Mouse (Mus musculus) frontal cortex, postnatal 25 days (tissue): ENCODE results near the gene Mup6.
A peak's percentile ranks its signal among the peaks of the same experiment; 100 is the strongest.
"Not testable (repeated sequence)": the region's sequence is repeated elsewhere in the genome, so short reads cannot be mapped to it uniquely, and the experiment has no call there.

Experiments used
- DNase-seq, 2 experiments: peaks; one replicate each; pipeline ENCODE4 v3.0.0; 2022; ENCODE audit warnings: low spot score in 2 of 2

The Mup6 gene

DNA sequence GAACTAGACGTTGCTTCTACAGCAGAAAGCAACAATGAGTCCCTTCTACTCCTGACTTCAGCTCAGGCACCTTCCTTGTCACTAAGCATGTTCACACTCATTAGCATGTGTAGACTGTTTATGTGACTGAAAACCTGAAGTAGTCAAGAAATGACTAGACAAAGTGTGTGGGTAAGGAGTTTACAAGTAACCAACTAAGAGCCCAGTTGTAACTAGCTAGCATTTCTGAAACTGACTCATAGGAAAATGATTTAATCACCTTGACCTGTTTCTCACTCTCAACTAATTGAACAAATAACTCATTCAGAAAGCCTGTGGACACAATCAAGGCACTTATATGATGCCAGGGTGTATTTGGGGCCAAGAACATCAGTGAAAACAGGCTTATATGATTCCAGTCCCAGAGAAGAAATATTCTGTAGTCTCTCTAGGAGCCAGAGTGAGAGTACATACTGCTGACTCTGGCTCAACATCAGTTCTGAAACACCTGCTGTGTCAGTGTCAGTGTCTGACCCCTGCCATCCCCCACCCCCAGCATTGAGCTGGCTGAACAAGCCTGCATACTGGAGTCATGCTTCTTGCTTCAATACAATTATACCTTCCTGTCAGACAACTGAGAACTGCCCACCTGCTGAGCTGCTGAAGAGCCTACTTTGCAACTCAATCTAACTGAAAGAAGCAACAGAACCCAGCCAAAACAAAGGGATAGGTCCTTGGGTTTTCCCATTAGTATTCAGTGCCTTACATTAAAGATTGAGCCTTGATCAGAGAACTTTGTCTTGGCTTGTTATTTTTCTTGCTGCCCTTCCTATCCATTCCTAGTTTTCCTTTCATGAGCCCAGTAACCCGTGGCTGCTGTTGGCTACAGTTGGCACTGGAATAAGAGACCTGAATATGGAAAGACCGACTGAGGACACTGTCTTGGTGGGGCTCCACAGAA is at the start of gene Mup6:
Gene Mup6, plus strand, starts transcription at position 890 of the 940 bp plus-strand sequence.
- DNase-seq, result no peak

DNA sequence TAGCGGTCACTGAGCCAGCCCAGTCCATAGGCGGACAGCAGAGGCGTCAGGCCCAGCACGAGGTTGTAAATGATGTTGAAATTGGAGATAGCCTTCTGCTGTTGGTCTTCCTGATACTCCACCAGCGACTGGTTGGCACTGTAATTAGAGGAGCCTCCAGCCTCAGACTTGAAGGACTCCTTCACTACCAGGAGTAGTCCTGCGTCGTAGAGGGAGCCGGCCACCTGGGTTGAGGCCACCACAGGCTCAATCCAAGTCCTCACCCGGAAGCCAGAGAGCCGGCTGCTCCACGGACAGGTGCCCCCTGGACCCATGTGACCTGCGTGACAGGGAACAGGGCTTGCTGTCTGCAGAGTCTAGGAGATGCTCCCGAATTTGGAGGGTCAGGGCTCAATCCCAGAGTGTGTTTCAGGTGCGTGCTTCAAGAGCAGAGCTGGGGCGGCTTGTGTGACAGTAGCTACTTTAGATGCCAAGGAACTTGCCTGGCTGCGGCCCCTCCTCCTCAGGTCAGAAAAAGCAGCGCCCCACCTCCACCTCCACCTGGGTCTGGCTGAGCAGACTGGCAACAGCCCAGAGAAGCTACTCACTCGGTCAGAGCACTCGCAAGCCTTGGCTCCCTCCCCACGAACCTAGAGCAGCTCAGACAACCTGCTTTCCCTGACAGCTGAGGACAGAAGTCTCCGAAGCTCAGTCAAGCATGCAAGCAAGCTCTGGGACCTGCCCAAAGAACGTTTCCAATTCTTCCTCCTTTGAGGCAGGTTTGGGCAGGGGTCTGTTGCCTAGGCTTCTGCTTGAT is 49.3 kb upstream of the Mup6 start, which contains the start of gene Slc46a2:
Gene Slc46a2, minus strand, starts transcription at position 449 of the 796 bp plus-strand sequence.
- DNase-seq, result no peak

DNA sequence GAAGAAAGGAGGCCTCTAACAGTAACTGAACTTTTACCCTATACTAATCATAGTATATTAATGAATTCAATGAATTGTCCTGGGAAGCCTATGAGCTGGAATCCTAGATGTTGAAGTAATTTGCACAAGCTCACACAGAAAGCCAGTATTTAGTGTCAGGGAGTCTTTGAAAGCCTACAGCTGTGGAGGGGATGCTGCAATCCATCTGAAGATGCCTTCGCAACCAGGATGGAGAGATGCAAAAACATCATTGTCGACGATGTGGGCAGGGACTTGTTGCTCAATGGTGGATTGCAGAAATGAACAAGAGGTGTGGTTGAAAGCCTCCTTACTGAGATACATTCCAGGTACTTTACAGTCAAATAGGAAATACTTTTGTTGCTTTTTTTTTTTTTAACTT is 46.1 kb upstream of the Mup6 start:
- no peak for DNase-seq

DNA sequence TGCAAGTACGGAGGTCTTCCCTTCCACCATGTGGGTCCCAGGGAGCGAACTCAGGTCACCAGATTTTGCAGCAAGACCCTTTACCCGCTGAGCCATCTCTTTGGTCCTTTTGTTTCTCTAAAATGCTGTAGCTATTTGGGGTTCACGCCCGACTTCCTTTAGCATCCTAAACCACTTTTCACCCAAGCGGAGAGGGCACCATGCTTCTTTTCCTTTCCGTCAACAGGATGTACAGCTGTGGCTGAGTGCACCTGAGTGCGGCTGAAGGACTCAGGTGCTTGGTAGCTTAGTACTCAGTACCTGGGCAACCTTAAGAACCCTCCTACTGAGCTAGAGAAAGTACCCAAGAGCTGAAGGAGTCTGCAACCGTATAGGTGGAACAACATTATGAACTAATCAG is 39.0 kb upstream of the Mup6 start:
- DNase-seq, result no peak

DNA sequence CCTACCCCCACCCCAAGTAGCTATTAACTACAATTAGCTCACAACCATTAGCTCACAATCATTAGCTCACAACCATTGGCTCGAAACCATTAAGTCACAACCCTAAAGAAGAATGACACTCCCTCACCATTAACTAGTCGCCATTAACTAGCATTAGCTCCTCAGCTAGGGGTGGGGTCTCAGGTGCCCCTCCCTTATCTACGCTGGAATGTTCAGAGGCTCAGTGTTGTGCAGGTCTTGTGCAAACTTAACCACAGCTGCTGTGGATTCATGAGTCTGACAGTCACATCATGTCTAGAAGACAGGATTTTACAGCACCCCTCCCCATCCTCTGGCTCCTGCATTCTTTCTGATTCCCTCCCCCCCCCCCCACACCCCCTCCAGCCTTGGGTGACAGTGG is 36.4 kb upstream of the Mup6 start:
- no peak for DNase-seq

DNA sequence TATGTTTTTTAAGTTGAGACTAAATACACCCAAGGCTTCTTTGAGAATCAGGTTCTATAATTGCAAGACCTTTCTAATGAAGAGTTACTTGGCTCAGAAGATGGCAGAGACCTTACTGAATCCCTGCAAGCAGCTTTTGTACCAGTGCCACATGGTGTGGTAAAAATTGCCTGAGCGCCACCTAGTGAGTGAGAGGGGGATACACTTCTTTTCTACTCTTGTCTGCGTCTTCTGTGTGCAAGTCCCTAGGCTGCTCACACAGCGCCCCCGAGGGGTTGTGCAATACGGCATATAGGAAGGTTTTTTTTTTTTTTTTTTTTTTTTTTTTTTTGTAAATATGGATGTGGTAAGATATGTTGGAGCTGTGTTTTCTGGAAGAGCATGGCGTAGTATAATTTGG is 35.7 kb upstream of the Mup6 start:
- peak; percentile 23 to 41 for DNase-seq

DNA sequence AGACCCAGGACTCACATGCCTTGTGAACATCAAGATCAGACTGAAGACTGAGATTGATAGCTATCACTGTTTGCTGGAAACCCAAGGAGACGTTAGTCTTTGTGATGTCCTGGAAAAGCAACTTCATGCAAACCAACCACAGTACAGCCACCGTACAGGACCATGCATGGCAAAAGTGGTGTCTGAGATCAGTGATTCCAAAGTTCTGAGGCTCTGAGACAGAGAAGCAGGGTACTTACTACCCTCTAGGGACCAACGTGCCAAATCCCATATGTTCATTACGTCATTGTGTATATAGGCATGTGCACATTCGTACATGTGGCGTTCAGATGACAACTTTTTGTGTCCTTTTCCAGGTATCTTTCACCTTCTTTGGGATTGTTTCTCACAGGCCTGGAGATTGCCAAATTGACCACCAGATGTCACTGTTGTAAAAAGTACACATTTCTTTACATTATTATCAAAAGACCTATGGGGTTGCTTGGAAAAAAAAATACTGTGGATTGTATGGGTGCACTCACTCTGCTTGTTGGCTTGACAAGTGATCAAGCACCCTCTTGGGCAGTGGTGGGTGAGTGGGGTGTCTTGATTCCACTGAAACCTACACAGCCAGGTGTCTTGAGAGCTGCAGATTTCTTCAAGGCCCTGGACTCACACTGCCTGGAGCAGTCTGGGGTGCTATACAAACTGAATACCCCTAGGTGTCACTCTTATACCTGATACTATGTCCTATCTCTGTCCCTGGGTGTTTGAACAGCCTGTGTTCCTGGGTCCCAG is 31.4 kb upstream of the Mup6 start:
- DNase-seq, result no peak

DNA sequence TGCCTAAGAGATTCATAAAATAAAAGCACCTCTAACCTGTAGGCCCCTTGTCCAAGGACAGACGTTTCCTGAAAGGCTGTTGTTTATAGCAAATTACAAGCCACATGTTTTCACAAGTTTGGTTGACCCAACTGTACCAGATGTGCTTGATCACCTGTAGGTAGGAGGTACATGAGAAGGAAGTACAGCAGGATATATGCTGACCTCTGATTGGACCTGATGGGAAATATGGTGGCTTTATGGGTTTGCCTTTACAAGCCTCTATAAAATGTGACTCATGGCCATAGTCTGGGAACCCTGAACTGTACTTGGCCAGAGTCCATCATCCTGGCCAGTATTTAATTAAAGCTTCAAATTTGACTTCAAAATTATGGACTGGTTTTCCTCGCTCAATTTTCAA is 26.6 kb upstream of the Mup6 start:
- no peak for DNase-seq

DNA sequence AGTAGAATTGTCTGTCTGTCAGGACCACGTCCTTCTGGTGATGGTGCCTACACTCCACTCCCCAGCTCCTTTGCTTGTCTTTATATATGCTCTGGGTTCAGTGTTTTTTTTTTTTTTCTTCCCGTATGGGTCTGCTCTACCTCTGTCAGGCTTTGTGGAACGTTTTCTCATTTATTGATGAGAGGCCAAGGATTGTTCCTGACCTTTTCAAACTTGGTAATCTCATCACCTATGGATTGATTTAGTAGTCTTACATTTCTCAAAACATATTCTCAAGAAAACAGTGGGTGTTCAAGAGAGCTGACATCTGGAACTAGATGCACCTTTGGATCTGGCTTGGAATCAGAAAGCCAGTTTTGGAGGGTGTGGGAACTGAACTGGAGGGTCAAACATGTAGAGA is 3.5 kb upstream of the Mup6 start, which contains the start of gene Mup4:
Gene Mup4, minus strand, starts transcription at position 101 of the 400 bp plus-strand sequence.
- no peak for DNase-seq

DNA sequence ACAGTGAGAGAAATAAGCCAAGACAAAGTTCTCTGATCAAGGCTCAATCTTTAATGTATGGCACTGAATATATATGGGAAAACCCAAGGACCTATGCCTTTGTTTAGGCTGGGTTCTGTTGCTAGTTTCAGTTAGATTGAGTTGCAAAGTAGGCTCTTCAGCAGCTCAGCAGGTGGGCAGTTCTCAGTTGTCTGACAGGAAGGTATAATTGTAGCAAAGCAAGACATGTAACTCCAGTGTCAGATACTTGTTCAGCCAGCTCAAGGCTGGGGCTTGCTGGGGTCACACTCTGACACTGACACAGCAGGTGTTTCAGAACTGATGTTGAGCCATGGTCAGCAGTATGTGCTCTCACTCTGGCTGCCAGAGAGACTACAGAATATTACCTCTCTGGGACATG is 33.8 kb downstream of the Mup6 start:
- DNase-seq, result not testable (repeated sequence)

DNA sequence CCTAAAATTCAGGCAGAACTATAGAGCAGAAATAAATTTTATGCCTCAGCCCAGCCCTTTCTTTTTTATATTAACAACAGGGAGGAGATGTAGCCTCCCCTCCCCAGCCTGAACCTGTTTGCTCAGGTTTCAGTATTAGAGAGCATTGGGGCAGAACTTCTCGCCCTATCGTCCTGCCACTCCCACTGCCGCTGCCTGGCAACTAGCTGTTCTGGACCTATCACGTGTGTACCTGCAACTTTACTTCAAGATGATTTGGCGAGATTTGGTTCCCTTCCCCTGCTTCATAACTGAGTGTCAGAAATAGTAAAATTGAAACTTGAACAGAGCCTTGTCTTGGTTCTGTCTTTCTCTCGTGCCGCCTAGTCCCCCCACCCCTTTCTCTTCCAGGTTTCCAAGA is 56.0 kb downstream of the Mup6 start:
- not testable (repeated sequence) for DNase-seq

DNA sequence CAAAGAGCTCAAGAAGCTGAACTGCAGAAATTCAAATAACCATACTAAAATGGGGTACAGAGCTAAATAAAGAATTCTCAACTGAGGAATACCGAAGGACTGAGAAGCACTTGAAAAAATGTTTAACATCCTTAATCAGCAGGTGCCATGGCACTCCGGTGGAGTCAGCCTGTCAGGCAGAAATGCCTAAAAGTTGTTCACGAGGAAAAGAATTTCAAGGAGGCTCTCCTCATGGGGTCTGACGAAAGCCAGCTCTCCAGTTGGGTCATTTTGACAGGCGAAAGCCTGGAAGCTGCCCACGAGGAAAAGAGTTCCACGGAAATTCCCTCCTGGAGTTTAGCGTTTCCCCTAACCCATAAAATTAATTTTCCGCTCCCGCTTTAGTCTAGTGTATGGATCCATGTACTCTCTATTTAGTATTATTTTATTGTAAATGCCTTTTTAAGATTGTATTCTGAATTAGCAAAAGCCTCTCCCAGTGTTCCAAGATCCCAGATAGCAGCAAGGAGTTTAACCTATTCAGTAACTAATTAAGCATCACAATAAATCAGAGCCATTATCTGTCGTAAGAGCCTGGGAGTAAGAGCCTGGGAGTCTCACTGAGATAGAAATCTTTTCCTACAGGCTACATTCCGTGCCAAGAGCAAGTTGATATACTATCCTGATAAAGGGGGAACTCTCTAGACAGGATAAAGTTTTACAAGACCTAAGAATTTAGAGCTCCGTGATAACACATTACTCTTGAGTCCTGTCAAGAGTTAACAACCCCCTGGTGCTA is 65.4 kb downstream of the Mup6 start:
- DNase-seq, result not testable (repeated sequence)
